Mouse (Mus musculus) midbrain, embryonic 14.5 days (tissue): ENCODE data around the gene Ankrd33b. TPM values are rescaled to one million over a fixed set of nuclear protein-coding genes. Genes with fewer than 3 reads are reported as not detected.

ENCODE experiments used
- ATAC-seq: fragments of 200-750 bp; cut with Nextera tagmentation; 2 replicates; pipeline ENCODE4 v1.8.0; 2017; ENCODE audit warnings: moderate number of reproducible peaks, moderate library complexity; ENCODE audit not compliant: low FRiP score, low TSS enrichment
- DNase-seq: peaks from one replicate; pipeline ENCODE4 v3.0.0-alpha.2; 2015
- H3K27ac ChIP-seq: fragments of 300-500 bp; sonication (generic); replicated peaks from 2 replicates; pipeline ENCODE4 v1.5.1; 2014; ENCODE audit warnings: mild to moderate bottlenecking, low read depth, low read length, moderate library complexity
- H3K27me3 ChIP-seq: fragments of 300-500 bp; sonication (generic); 2 replicates; pipeline ENCODE4 v1.6.1; 2014; ENCODE audit warnings: low read length, control low read depth, mixed read lengths; ENCODE audit not compliant: control insufficient read depth, insufficient read depth
- H3K36me3 ChIP-seq: fragments of 300-500 bp; sonication (generic); 2 replicates; pipeline ENCODE4 v1.6.1; 2014; ENCODE audit warnings: low read length, control low read depth; ENCODE audit not compliant: control insufficient read depth, insufficient read depth
- H3K4me1 ChIP-seq: fragments of 300-500 bp; sonication (generic); 2 replicates; pipeline ENCODE4 v1.6.1; 2014; ENCODE audit warnings: mild to moderate bottlenecking, antibody characterized with exemption, low read length, control low read depth; ENCODE audit not compliant: control insufficient read depth, insufficient read depth
- H3K4me2 ChIP-seq: fragments of 300-500 bp; sonication (generic); 2 replicates; pipeline ENCODE4 v1.6.1; 2014; ENCODE audit warnings: mild to moderate bottlenecking, low read length, moderate library complexity
- H3K4me3 ChIP-seq: fragments of 300-500 bp; sonication (generic); replicated peaks from 2 replicates; pipeline ENCODE4 v1.5.1; 2014; ENCODE audit warnings: low read depth, low read length
- H3K9ac ChIP-seq: fragments of 300-500 bp; sonication (generic); replicated peaks from 2 replicates; pipeline ENCODE4 v1.6.1; 2014; ENCODE audit warnings: mild to moderate bottlenecking, low read length, moderate library complexity
- H3K9me3 ChIP-seq: fragments of 300-500 bp; sonication (generic); 2 replicates; pipeline ENCODE4 v1.6.1; 2016; ENCODE audit warnings: low read length, control low read depth, mixed read lengths; ENCODE audit not compliant: control insufficient read depth
- WGBS: fragments of 180-500 bp; shearing (Covaris S2); extraction: QIAGEN DNeasy Blood & Tissue Kit; methylation state at CpG from one replicate; pipeline ENCODE4 v1.1.7; 2014; 5-methylcytosine and 5-hydroxymethylcytosine counted together
- polyA plus RNA-seq: library from polyadenylated mRNA; unstranded; fragments of >200 nt; fragmentation: Nextera tagmentation; extraction: Ambion mirVana; gene quantifications from 2 replicates; pipeline ENCODE4 v1.2.1, GENCODE M21; 2014

Ankrd33b gene
- polyA plus RNA-seq, 1 experiment from 2014 or later, result 0.64 TPM

DNA sequence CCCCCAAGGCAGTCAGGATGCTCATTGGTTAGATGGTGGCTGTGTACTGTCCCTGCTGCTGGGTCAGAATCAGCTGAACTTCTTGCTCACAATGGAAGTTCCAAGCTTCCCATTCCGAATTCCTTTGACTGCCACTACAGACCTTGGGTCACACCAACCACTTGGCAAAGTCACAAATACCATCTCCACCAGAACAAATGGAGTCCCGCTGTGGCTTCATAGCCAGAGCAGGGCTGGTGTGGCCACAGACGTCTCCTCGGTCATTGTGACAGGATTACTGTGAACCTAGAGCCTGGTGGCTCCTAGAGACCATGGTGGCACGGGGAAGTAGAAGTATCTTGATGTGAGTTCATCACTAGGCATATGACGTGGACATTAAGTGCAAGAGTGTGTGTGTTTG is 99.4 kb downstream of the Ankrd33b start:
- DNase-seq (no peak), ATAC-seq (no peak)
- Histone ChIP-seq H3K4me3 (no peak overlapping the region), H3K27ac (no peak overlapping the region), H3K4me1 (no peaks in the 10 kb centered on the region), H3K27me3 (no peaks in the 10 kb centered on the region), H3K9me3 (no peaks in the 10 kb centered on the region), H3K9ac (no peak overlapping the region), H3K4me2 (no peak overlapping the region), H3K36me3 (no peaks in the 10 kb centered on the region)
- WGBS, result 87% methylated on average over 6 of the region's 6 CpGs

DNA sequence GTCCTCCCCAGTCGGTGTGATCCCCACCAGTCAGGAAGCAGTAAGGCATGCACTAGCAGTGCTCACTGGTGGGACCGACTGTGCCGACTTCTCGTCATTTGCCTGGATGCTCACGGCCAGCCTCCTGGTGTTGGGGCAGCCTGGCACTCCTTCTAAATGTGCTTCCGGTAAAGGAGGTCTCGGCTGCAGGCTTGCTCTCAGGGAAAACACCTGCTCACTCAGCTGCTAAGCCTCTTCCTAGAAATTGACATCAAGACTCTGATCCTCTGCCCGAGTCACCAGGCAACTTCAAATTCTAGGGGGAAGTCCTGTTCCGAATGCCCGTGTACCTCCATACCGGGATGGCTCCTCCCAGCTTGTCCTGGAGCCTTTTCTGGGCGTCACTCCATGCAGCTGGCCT is 101.7 kb downstream of the Ankrd33b start:
- ATAC-seq (no peak), DNase-seq (no peak)
- Histone ChIP-seq H3K4me1 (no peaks in the 10 kb centered on the region), H3K4me2 (no peak overlapping the region), H3K27me3 (no peaks in the 10 kb centered on the region), H3K9ac (no peak overlapping the region), H3K27ac (no peak overlapping the region), H3K36me3 (no peaks in the 10 kb centered on the region), H3K9me3 (no peaks in the 10 kb centered on the region), H3K4me3 (no peak overlapping the region)
- WGBS, result 88% methylated on average over 12 of the region's 12 CpGs

DNA sequence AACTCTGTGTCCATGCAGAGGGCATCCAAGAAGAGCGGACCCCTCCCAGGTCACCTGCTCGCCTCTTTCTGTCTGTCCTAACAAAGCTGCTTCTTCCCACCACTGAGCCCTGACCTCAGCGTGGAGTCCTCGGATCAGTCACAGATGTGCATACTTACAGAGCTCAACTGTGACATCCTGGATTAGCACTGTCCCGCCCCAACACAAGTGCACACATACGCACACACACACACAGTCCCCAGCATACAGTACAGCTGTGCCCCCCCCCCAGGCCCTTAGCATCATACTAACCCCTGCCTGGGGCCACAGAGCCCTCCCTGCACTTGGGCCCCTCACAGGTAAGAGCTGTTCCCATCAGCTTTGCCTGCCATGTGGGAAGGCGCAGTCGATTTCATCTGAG is 102.1 kb downstream of the Ankrd33b start:
- WGBS, result 90% methylated on average over 8 of the region's 8 CpGs
- no peak for DNase-seq
- H3K4me2 ChIP-seq, result no peak overlapping the region
- no peaks in the 10 kb centered on the region for H3K36me3 ChIP-seq
- no peak overlapping the region for H3K27ac ChIP-seq
- ATAC-seq, result peak; percentile 28; the same call in 1 of the 2 replicates
- H3K9me3 ChIP-seq, result no peaks in the 10 kb centered on the region
- no peak overlapping the region for H3K4me3 ChIP-seq
- H3K9ac ChIP-seq, result no peak overlapping the region
- no peaks in the 10 kb centered on the region for H3K27me3 ChIP-seq
- no peaks in the 10 kb centered on the region for H3K4me1 ChIP-seq

- peak; percentile 87 for ATAC-seq
- Histone ChIP-seq H3K27ac (no peak overlapping the region), H3K4me1 (no peaks in the 10 kb centered on the region), H3K9me3 (no peaks in the 10 kb centered on the region), H3K4me3 (no peak overlapping the region), H3K9ac (no peak overlapping the region), H3K36me3 (no peaks in the 10 kb centered on the region), H3K27me3 (no peaks in the 10 kb centered on the region), H3K4me2 (no peak overlapping the region)
- peak; percentile 93 for DNase-seq
- WGBS, result 29% methylated on average over 6 of the region's 6 CpGs
Measured at GRCm38 (mm10) chr15:31264827-31265226, 102.7 kb downstream of the Ankrd33b start.

- ATAC-seq (no peak), DNase-seq (no peak)
- H3K27ac ChIP-seq, result no peak overlapping the region
- H3K9me3 ChIP-seq, result no peaks in the 10 kb centered on the region
- no peaks in the 10 kb centered on the region for H3K27me3 ChIP-seq
- 80% methylated on average over 9 of the region's 9 CpGs for WGBS
- H3K4me1 ChIP-seq, result no peaks in the 10 kb centered on the region
- H3K4me2 ChIP-seq, result no peak overlapping the region
- H3K9ac ChIP-seq, result no peak overlapping the region
- H3K36me3 ChIP-seq, result no peaks in the 10 kb centered on the region
- H3K4me3 ChIP-seq, result no peak overlapping the region
Measured at GRCm38 (mm10) chr15:31262361-31262760, 105.2 kb downstream of the Ankrd33b start.

GRCm38 (mm10) chr15:31261094-31261493 is 106.4 kb downstream of the Ankrd33b start:
- Histone ChIP-seq H3K9ac (no peak overlapping the region), H3K36me3 (no peaks in the 10 kb centered on the region), H3K27me3 (no peaks in the 10 kb centered on the region), H3K4me1 (peaks cover 3% of the 10 kb centered on the region; the same call in 1 of the 2 replicates), H3K4me2 (no peak overlapping the region), H3K9me3 (no peaks in the 10 kb centered on the region), H3K27ac (no peak overlapping the region), H3K4me3 (no peak overlapping the region)
- 89% methylated on average over 10 of the region's 10 CpGs for WGBS
- no peak for DNase-seq
- ATAC-seq, result no peak

DNA sequence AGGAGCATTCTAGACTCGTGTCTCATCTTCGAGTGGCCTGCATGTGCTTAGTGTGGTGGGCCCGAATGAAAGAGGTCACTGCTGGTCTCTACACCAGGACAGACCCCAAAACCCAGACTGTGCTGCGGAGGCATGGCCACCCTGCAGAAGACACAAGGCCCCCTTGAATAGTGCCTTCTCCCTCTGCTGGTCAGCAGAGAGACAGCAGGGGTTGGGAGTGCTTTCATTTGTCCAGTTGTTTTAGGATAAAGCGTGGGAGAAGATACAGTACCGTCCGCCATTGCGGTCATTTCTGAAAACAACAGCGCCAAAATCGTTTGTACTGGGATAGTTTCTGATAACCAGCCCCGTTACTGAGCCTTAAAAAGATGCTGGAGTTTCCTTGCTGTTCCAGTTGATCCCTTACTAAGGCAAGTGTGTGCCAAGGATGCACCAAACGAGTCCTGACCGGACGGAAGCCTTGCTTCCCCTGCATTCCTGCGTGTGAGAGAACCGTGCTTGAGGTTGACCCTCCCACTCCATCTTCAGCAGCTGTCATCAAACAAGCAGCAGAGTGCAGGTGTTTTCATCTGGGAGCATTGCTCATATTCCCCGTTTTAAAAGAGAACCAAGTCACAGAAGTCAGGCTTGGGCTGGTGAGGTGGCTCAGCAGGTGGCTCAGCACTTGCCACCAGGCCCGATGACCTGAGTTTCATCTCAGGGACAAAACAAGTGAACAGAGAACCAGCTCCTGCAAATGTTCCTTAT is 108.7 kb downstream of the Ankrd33b start:
- Histone ChIP-seq H3K9me3 (no peaks in the 10 kb centered on the region), H3K27ac (no peak overlapping the region), H3K4me1 (peaks cover 3% of the 10 kb centered on the region; the same call in 1 of the 2 replicates), H3K4me2 (no peak overlapping the region), H3K36me3 (no peaks in the 10 kb centered on the region), H3K4me3 (no peak overlapping the region), H3K27me3 (no peaks in the 10 kb centered on the region), H3K9ac (no peak overlapping the region)
- DNase-seq (no peak), ATAC-seq (no peak)
- WGBS, result 88% methylated on average over 18 of the region's 18 CpGs

GRCm38 (mm10) chr15:31258029-31258692 is 109.4 kb downstream of the Ankrd33b start:
- WGBS, result 84% methylated on average over 21 of the region's 21 CpGs

GRCm38 (mm10) chr15:31257329-31257728 is 110.2 kb downstream of the Ankrd33b start:
- 0 out of 2 replicates have a peak overlapping the region, but pooled peaks have one; percentile 26 for H3K27ac ChIP-seq
- no peaks in the 10 kb centered on the region for H3K27me3 ChIP-seq
- ATAC-seq, result no peak
- no peaks in the 10 kb centered on the region for H3K36me3 ChIP-seq
- no peak overlapping the region for H3K4me2 ChIP-seq
- no peak overlapping the region for H3K4me3 ChIP-seq
- H3K9me3 ChIP-seq, result no peaks in the 10 kb centered on the region
- peaks cover 7% of the 10 kb centered on the region for H3K4me1 ChIP-seq
- WGBS, result 91% methylated on average over 1 of the region's 1 CpGs
- DNase-seq, result no peak
- no peak overlapping the region for H3K9ac ChIP-seq

More at GRCm38 (mm10) chr15:31258029-31258692, 109.4 kb downstream of the Ankrd33b start:
- Histone ChIP-seq H3K9me3 (no peaks in the 10 kb centered on the region), H3K4me3 (no peak overlapping the region), H3K4me2 (no peak overlapping the region), H3K27me3 (no peaks in the 10 kb centered on the region), H3K36me3 (no peaks in the 10 kb centered on the region), H3K4me1 (peaks cover 3% of the 10 kb centered on the region; the same call in 1 of the 2 replicates), H3K27ac (no peak overlapping the region), H3K9ac (no peak overlapping the region)
- no peak for DNase-seq
- ATAC-seq, result no peak
